Mouse (Mus musculus) cortical plate, adult 2 months (tissue): ENCODE data around the gene Stx3.

Experiments used
- CTCF ChIP-seq: fragments of 200-500 bp; IDR thresholded peaks from 2 replicates; pipeline ENCODE4 v1.5.1; 2011; ENCODE audit warnings: mild to moderate bottlenecking, control low read depth, low read length; ENCODE audit not compliant: insufficient read depth; ENCODE audit errors: extremely low read depth
- POLR2A ChIP-seq: fragments of 200-500 bp; IDR thresholded peaks from 2 replicates; pipeline ENCODE4 v1.6.1; 2011; ENCODE audit warnings: mild to moderate bottlenecking, low read length, control low read depth; ENCODE audit not compliant: insufficient read depth; ENCODE audit errors: extremely low read depth

DNA sequence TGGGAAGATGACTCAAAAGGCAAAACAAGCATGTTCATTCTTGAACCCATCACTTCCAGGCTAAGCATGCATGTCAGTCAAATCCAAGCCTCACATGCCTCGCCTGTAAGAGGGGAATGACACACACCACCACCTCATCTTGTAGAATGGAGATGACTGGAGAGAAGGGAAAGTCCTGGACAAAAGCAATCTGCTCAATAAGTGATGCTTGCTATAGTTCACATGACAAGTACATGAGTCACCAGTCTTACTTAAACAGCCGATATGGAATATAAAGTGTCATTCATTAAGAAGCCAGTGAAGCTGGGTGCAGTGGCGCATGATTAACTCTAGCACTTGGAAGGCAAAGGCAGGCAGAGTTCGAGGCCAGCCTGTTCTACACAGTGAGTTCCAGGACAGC, 6.1 kb downstream of the Stx3 start:
- no peak for TF ChIP-seq CTCF
- TF ChIP-seq POLR2A: no peak
